Mouse (Mus musculus) stomach, embryonic 15.5 days (tissue): ENCODE results near the gene Mfap3l. TPM values are rescaled to one million over a fixed set of nuclear protein-coding genes. Genes with fewer than 3 reads are reported as not detected.
"Not testable (repeated sequence)": the region's sequence is repeated elsewhere in the genome, so short reads cannot be mapped to it uniquely, and the experiment has no call there.

Experiments
- ATAC-seq: fragments of 200-750 bp; cut with Nextera tagmentation; 2 replicates; pipeline ENCODE4 v1.8.0; 2017; ENCODE audit warnings: low read depth, moderate number of reproducible peaks, moderate TSS enrichment; ENCODE audit not compliant: insufficient read depth, low FRiP score
- H3K27ac ChIP-seq: fragments of 300-500 bp; sonication (generic); 2 replicates; pipeline ENCODE4 v1.5.1; 2015; ENCODE audit warnings: mild to moderate bottlenecking, inconsistent platforms
- H3K27me3 ChIP-seq: fragments of 300-500 bp; sonication (generic); replicated peaks from 2 replicates; pipeline ENCODE4 v1.6.1; 2015; ENCODE audit warnings: inconsistent platforms
- H3K36me3 ChIP-seq: fragments of 300-500 bp; sonication (generic); 2 replicates; pipeline ENCODE4 v1.6.1; 2015; ENCODE audit warnings: inconsistent platforms
- H3K4me1 ChIP-seq: fragments of 300-500 bp; sonication (generic); 2 replicates; pipeline ENCODE4 v1.6.1; 2015; ENCODE audit warnings: inconsistent platforms
- H3K4me2 ChIP-seq: fragments of 300-500 bp; sonication (generic); 2 replicates; pipeline ENCODE4 v1.6.1; 2015; ENCODE audit warnings: mild to moderate bottlenecking, inconsistent platforms
- H3K4me3 ChIP-seq: fragments of 300-500 bp; sonication (generic); replicated peaks from 2 replicates; pipeline ENCODE4 v1.5.1; 2015; ENCODE audit warnings: inconsistent platforms
- H3K9ac ChIP-seq: fragments of 300-500 bp; sonication (generic); 2 replicates; pipeline ENCODE4 v1.6.1; 2015; ENCODE audit warnings: inconsistent platforms
- H3K9me3 ChIP-seq: fragments of 300-500 bp; sonication (generic); 2 replicates; pipeline ENCODE4 v1.6.1; 2016; ENCODE audit warnings: inconsistent platforms
- WGBS: fragments of 180-500 bp; shearing (Covaris S2); methylation state at CpG from one replicate; pipeline ENCODE4 v1.1.7; 2015; 5-methylcytosine and 5-hydroxymethylcytosine counted together
- polyA plus RNA-seq: library from polyadenylated mRNA; unstranded; fragments of >200 nt; fragmentation: Nextera tagmentation; extraction: Ambion mirVana; gene quantifications from 2 replicates; pipeline ENCODE4 v1.2.1, GENCODE M21; 2015

Gene Mfap3l
- polyA plus RNA-seq, 1 experiment from 2014 or later = 0.94 TPM

GRCm38 (mm10) chr8:60658114-60658500 lies 25.5 kb downstream of the Mfap3l start:
- ATAC-seq = no peak
- 77% methylated on average over 6 of the region's 6 CpGs for WGBS
- Histone ChIP-seq H3K36me3 (no peaks in the 10 kb centered on the region), H3K27ac (no peak overlapping the region), H3K4me1 (no peaks in the 10 kb centered on the region), H3K4me2 (no peak overlapping the region), H3K27me3 (no peaks in the 10 kb centered on the region), H3K4me3 (no peak overlapping the region), H3K9me3 (no peaks in the 10 kb centered on the region), H3K9ac (no peak overlapping the region)

- H3K36me3 ChIP-seq, H3K9ac ChIP-seq, H3K4me2 ChIP-seq, H3K27ac ChIP-seq, H3K27me3 ChIP-seq, H3K4me3 ChIP-seq, ATAC-seq, H3K4me1 ChIP-seq, H3K9me3 ChIP-seq: not testable (repeated sequence)
- WGBS = 77% methylated on average over 2 of the region's 2 CpGs
These were observed 26.1 kb downstream of the Mfap3l start for GRCm38 (mm10) chr8:60658686-60659085.

- ATAC-seq = no peak
- H3K27me3 ChIP-seq = no peaks in the 10 kb centered on the region
- no peaks in the 10 kb centered on the region for H3K4me1 ChIP-seq
- H3K27ac ChIP-seq = no peak overlapping the region
- no peaks in the 10 kb centered on the region for H3K36me3 ChIP-seq
- no peak overlapping the region for H3K4me2 ChIP-seq
- H3K9ac ChIP-seq = no peak overlapping the region
- WGBS = 89% methylated on average over 8 of the region's 8 CpGs
- no peak overlapping the region for H3K4me3 ChIP-seq
- H3K9me3 ChIP-seq = no peaks in the 10 kb centered on the region
These were observed 27.1 kb downstream of the Mfap3l start for GRCm38 (mm10) chr8:60659721-60660120.

- no peaks in the 10 kb centered on the region for H3K4me1 ChIP-seq
- no peak overlapping the region for H3K27ac ChIP-seq
- no peak overlapping the region for H3K4me2 ChIP-seq
- H3K9ac ChIP-seq = no peak overlapping the region
- no peaks in the 10 kb centered on the region for H3K36me3 ChIP-seq
- WGBS = 82% methylated on average over 2 of the region's 2 CpGs
- ATAC-seq = no peak
- no peaks in the 10 kb centered on the region for H3K9me3 ChIP-seq
- H3K4me3 ChIP-seq = no peak overlapping the region
- no peaks in the 10 kb centered on the region for H3K27me3 ChIP-seq
These were observed 28.6 kb downstream of the Mfap3l start for GRCm38 (mm10) chr8:60661191-60661590.

- Histone ChIP-seq H3K4me1 (no peaks in the 10 kb centered on the region), H3K9me3 (no peaks in the 10 kb centered on the region), H3K4me3 (no peak overlapping the region), H3K27ac (no peak overlapping the region), H3K4me2 (no peak overlapping the region), H3K27me3 (no peaks in the 10 kb centered on the region), H3K9ac (no peak overlapping the region), H3K36me3 (no peaks in the 10 kb centered on the region)
- ATAC-seq = no peak
- WGBS = 59% methylated on average over 5 of the region's 5 CpGs
These were observed 30.9 kb downstream of the Mfap3l start for GRCm38 (mm10) chr8:60663552-60663951.

GRCm38 (mm10) chr8:60665821-60666220 lies 33.2 kb downstream of the Mfap3l start:
- Histone ChIP-seq H3K36me3 (no peaks in the 10 kb centered on the region), H3K9me3 (no peaks in the 10 kb centered on the region), H3K27me3 (no peaks in the 10 kb centered on the region), H3K9ac (no peak overlapping the region), H3K27ac (no peak overlapping the region), H3K4me2 (no peak overlapping the region), H3K4me3 (no peak overlapping the region), H3K4me1 (no peaks in the 10 kb centered on the region)
- ATAC-seq = no peak
- 76% methylated on average over 4 of the region's 4 CpGs for WGBS

GRCm38 (mm10) chr8:60666852-60667251 lies 34.2 kb downstream of the Mfap3l start:
- Histone ChIP-seq H3K9ac (no peak overlapping the region), H3K4me3 (no peak overlapping the region), H3K36me3 (no peaks in the 10 kb centered on the region), H3K4me1 (no peaks in the 10 kb centered on the region), H3K27me3 (no peaks in the 10 kb centered on the region), H3K4me2 (no peak overlapping the region), H3K27ac (no peak overlapping the region), H3K9me3 (no peaks in the 10 kb centered on the region)
- 72% methylated on average over 3 of the region's 3 CpGs for WGBS
- no peak for ATAC-seq

- 82% methylated on average over 6 of the region's 6 CpGs for WGBS
- ATAC-seq = no peak
- no peaks in the 10 kb centered on the region for H3K9me3 ChIP-seq
These were observed 46.0 kb downstream of the Mfap3l start for GRCm38 (mm10) chr8:60678590-60678989.

GRCm38 (mm10) chr8:60681811-60682210 lies 49.2 kb downstream of the Mfap3l start:
- 75% methylated on average over 4 of the region's 4 CpGs for WGBS
- ATAC-seq = no peak
- Histone ChIP-seq H3K9me3 (no peaks in the 10 kb centered on the region), H3K9ac (no peak overlapping the region), H3K36me3 (no peaks in the 10 kb centered on the region), H3K4me1 (no peaks in the 10 kb centered on the region), H3K27ac (no peak overlapping the region), H3K4me2 (no peak overlapping the region), H3K4me3 (no peak overlapping the region), H3K27me3 (no peaks in the 10 kb centered on the region)

More at GRCm38 (mm10) chr8:60678590-60678989, 46.0 kb downstream of the Mfap3l start:
- Histone ChIP-seq H3K4me2 (no peak overlapping the region), H3K27me3 (no peaks in the 10 kb centered on the region), H3K4me1 (no peaks in the 10 kb centered on the region), H3K9ac (no peak overlapping the region), H3K4me3 (no peak overlapping the region), H3K27ac (no peak overlapping the region), H3K36me3 (no peaks in the 10 kb centered on the region)

GRCm38 (mm10) chr8:60682340-60682739 lies 49.7 kb downstream of the Mfap3l start:
- ATAC-seq = no peak
- H3K27ac ChIP-seq = no peak overlapping the region
- H3K4me2 ChIP-seq = no peak overlapping the region
- H3K4me3 ChIP-seq = no peak overlapping the region
- WGBS = 89% methylated on average over 2 of the region's 2 CpGs
- H3K36me3 ChIP-seq = no peaks in the 10 kb centered on the region
- no peaks in the 10 kb centered on the region for H3K9me3 ChIP-seq
- H3K27me3 ChIP-seq = no peaks in the 10 kb centered on the region
- H3K9ac ChIP-seq = no peak overlapping the region
- H3K4me1 ChIP-seq = no peaks in the 10 kb centered on the region

GRCm38 (mm10) chr8:60711516-60712086 lies 79.0 kb downstream of the Mfap3l start:
- Histone ChIP-seq H3K27me3 (no peaks in the 10 kb centered on the region), H3K4me1 (no peaks in the 10 kb centered on the region), H3K9ac (no peak overlapping the region), H3K4me3 (no peak overlapping the region), H3K4me2 (no peak overlapping the region), H3K27ac (no peak overlapping the region), H3K36me3 (no peaks in the 10 kb centered on the region), H3K9me3 (no peaks in the 10 kb centered on the region)
- ATAC-seq = no peak
- WGBS = 90% methylated on average over 8 of the region's 8 CpGs

GRCm38 (mm10) chr8:60714724-60715123 lies 82.1 kb downstream of the Mfap3l start:
- Histone ChIP-seq H3K4me3 (no peak overlapping the region), H3K4me2 (no peak overlapping the region), H3K9ac (no peak overlapping the region), H3K27me3 (no peaks in the 10 kb centered on the region), H3K27ac (no peak overlapping the region), H3K9me3 (no peaks in the 10 kb centered on the region), H3K36me3 (no peaks in the 10 kb centered on the region), H3K4me1 (no peaks in the 10 kb centered on the region)
- 73% methylated on average over 2 of the region's 3 CpGs for WGBS
- ATAC-seq = no peak

GRCm38 (mm10) chr8:60718692-60719091 lies 86.1 kb downstream of the Mfap3l start:
- 68% methylated on average over 3 of the region's 3 CpGs for WGBS
- ATAC-seq = no peak
- no peak overlapping the region for H3K4me3 ChIP-seq

More at GRCm38 (mm10) chr8:60718692-60719091, 86.1 kb downstream of the Mfap3l start:
- Histone ChIP-seq H3K4me2 (no peak overlapping the region), H3K4me1 (no peaks in the 10 kb centered on the region), H3K9me3 (no peaks in the 10 kb centered on the region), H3K36me3 (no peaks in the 10 kb centered on the region), H3K27me3 (no peaks in the 10 kb centered on the region), H3K27ac (no peak overlapping the region), H3K9ac (no peak overlapping the region)
